15 mouse cellular contexts compared by ENCODE assay signal in genomic region chr15:42346131-42346530, GRCm38 (mm10).
A peak's percentile ranks its signal among the peaks of the same experiment; 100 is the strongest.
DNase-seq lines count a peak whose midpoint lies in the region.
"Had no signal": no experiment of that assay in that cellular context is flagged by ENCODE, and none has a peak within 500 bp of the region (broad histone marks: within the 10 kb centered on the region; RNA-seq: fewer than 3 reads in every experiment).

No protein-coding gene starts in this region.

- DNase-seq in 416B (ENCODE audit: low read depth), result peak; percentile 50
- peak; percentile 19 for DNase-seq in Muller cell, postnatal 12 days (ENCODE audit: inconsistent ontology term)
- no peak for DNase-seq in spleen, postnatal 4 days (ENCODE audit: low spot score in 2 of 2)
- DNase-seq in lung, adult 18-20 months, result no peak
- no peak for DNase-seq in heart, adult 11 months
- DNase-seq: adrenal gland, adult 2 months; adrenal gland, postnatal 10 days; adrenal gland, postnatal 25 days; cerebellum, adult 11 months; cerebellum, adult 18-20 months; cerebellum, adult 8-10 months; cerebellum, adult 9-11 months; cerebellum, postnatal 14 days; cerebellum, postnatal 36 days; embryo, embryonic 11 days had no signal

Comparison
In these comparisons a context has a peak if more than half of its experiments do, and no peak if none do; other contexts are left out.
1. DNase-seq: peak in 416B (single experiment) and Muller cell, postnatal 12 days (single experiment); none in spleen, postnatal 4 days (0 of 2), lung, adult 18-20 months (0 of 2) and heart, adult 11 months (single experiment).